Mouse (Mus musculus): ENCODE data around the gene Ube2d3. TPM values are rescaled to one million over a fixed set of nuclear protein-coding genes. Genes with fewer than 3 reads are reported as not detected.
A peak's percentile ranks its signal among the peaks of the same experiment; 100 is the strongest.

Gene Ube2d3
- polyA plus RNA-seq, 1 experiment from 2014 or later: 476 TPM

- ATAC-seq (ENCODE audit: insufficient number of reproducible peaks, insufficient read depth, low FRiP score, low read depth): no peak
- WGBS: 67% methylated on average over 5 of the region's 5 CpGs
- Histone ChIP-seq H3K4me3 (ENCODE audit: control insufficient read depth in 1 of 2, insufficient read depth in 1 of 2, low read depth in 1 of 2, low read length in 2 of 2) (no peak overlapping the region), H3K9me3 (ENCODE audit: control insufficient read depth, low read length) (no peaks in the 10 kb centered on the region), H3K4me1 (ENCODE audit: control insufficient read depth in 2 of 2, insufficient read depth in 2 of 2, low read length in 2 of 2) (peaks cover 7 to 17% of the 10 kb centered on the region in 2 experiments), H3K9ac (ENCODE audit: low read length) (no peak overlapping the region), H3K36me3 (ENCODE audit: control insufficient read depth, insufficient read depth, low read length) (peaks cover 26% of the 10 kb centered on the region), H3K27me3 (ENCODE audit: control insufficient read depth, insufficient read depth, low read length) (no peaks in the 10 kb centered on the region), H3K27ac (replicated peaks in 1 of 2; ENCODE audit: control insufficient read depth in 1 of 2, insufficient read depth in 1 of 2, low read depth in 2 of 2, low read length in 2 of 2) (no peak overlapping the region), H3K4me2 (ENCODE audit: low read length) (no peak overlapping the region)
Measured at GRCm38 (mm10) chr3:135403856-135404255, 34.1 kb upstream of the Ube2d3 start.

- Histone ChIP-seq H3K9ac (ENCODE audit: low read length) (no peak overlapping the region), H3K9me3 (ENCODE audit: control insufficient read depth, low read length) (0 out of 2 replicates have a peak, but pooled peaks cover 4% of the 10 kb centered on the region), H3K36me3 (ENCODE audit: control insufficient read depth, insufficient read depth, low read length) (peaks cover 31% of the 10 kb centered on the region), H3K4me3 (ENCODE audit: control insufficient read depth in 1 of 2, insufficient read depth in 1 of 2, low read depth in 1 of 2, low read length in 2 of 2) (no peak overlapping the region), H3K4me2 (ENCODE audit: low read length) (no peak overlapping the region), H3K4me1 (ENCODE audit: control insufficient read depth in 2 of 2, insufficient read depth in 2 of 2, low read length in 2 of 2) (peaks cover 7 to 17% of the 10 kb centered on the region in 2 experiments), H3K27me3 (ENCODE audit: control insufficient read depth, insufficient read depth, low read length) (no peaks in the 10 kb centered on the region), H3K27ac (replicated peaks in 1 of 2; ENCODE audit: control insufficient read depth in 1 of 2, insufficient read depth in 1 of 2, low read depth in 2 of 2, low read length in 2 of 2) (no peak overlapping the region)
- 77% methylated on average over 4 of the region's 4 CpGs for WGBS
- no peak for ATAC-seq (ENCODE audit: insufficient number of reproducible peaks, insufficient read depth, low FRiP score, low read depth)
Measured at GRCm38 (mm10) chr3:135404599-135404998, 33.4 kb upstream of the Ube2d3 start.

GRCm38 (mm10) chr3:135407351-135407750 is 30.6 kb upstream of the Ube2d3 start:
- peaks cover 40% of the 10 kb centered on the region for H3K36me3 ChIP-seq (ENCODE audit: control insufficient read depth, insufficient read depth, low read length)
- no peak overlapping the region for H3K4me3 ChIP-seq (ENCODE audit: control insufficient read depth in 1 of 2, insufficient read depth in 1 of 2, low read depth in 1 of 2, low read length in 2 of 2)
- 0 out of 2 replicates have a peak, but pooled peaks cover 5% of the 10 kb centered on the region for H3K9me3 ChIP-seq (ENCODE audit: control insufficient read depth, low read length)
- H3K4me1 ChIP-seq (ENCODE audit: control insufficient read depth in 2 of 2, insufficient read depth in 2 of 2, low read length in 2 of 2): peaks cover 10 to 22% of the 10 kb centered on the region in 2 experiments
- no peak overlapping the region for H3K27ac ChIP-seq (replicated peaks in 1 of 2; ENCODE audit: control insufficient read depth in 1 of 2, insufficient read depth in 1 of 2, low read depth in 2 of 2, low read length in 2 of 2)
- no peak overlapping the region for H3K4me2 ChIP-seq (ENCODE audit: low read length)
- no peaks in the 10 kb centered on the region for H3K27me3 ChIP-seq (ENCODE audit: control insufficient read depth, insufficient read depth, low read length)
- H3K9ac ChIP-seq (ENCODE audit: low read length): no peak overlapping the region
- WGBS: 49% methylated on average over 9 of the region's 9 CpGs
- ATAC-seq (ENCODE audit: insufficient number of reproducible peaks, insufficient read depth, low FRiP score, low read depth): no peak

DNA sequence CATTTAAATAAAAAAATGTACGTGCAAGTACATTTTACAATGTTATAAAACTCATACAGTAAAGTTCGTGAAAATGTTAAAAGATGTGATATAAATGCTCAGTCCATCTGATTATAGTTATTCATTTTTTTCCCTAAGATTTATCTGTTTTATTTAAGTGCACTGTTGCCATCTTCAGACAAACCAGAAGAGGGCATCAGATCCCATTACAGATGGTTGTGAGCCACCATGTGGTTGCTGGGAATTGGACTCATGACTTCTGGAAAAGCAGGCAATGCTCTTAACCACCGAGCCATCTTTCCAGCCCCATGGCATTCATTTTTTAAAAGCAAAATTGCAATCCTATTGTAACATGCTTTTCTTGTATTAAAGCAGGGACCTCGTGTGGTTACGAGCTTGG is 28.7 kb upstream of the Ube2d3 start:
- H3K9me3 ChIP-seq (ENCODE audit: control insufficient read depth, low read length): 0 out of 2 replicates have a peak, but pooled peaks cover 5% of the 10 kb centered on the region
- peaks cover 40% of the 10 kb centered on the region for H3K36me3 ChIP-seq (ENCODE audit: control insufficient read depth, insufficient read depth, low read length)
- no peak for ATAC-seq (ENCODE audit: insufficient number of reproducible peaks, insufficient read depth, low FRiP score, low read depth)
- peaks cover 9 to 31% of the 10 kb centered on the region in 2 experiments for H3K4me1 ChIP-seq (ENCODE audit: control insufficient read depth in 2 of 2, insufficient read depth in 2 of 2, low read length in 2 of 2)
- no peak overlapping the region for H3K4me2 ChIP-seq (ENCODE audit: low read length)
- H3K27me3 ChIP-seq (ENCODE audit: control insufficient read depth, insufficient read depth, low read length): no peaks in the 10 kb centered on the region
- WGBS: 95% methylated on average over 5 of the region's 5 CpGs
- no peak overlapping the region for H3K4me3 ChIP-seq (ENCODE audit: control insufficient read depth in 1 of 2, insufficient read depth in 1 of 2, low read depth in 1 of 2, low read length in 2 of 2)
- H3K27ac ChIP-seq (replicated peaks in 1 of 2; ENCODE audit: control insufficient read depth in 1 of 2, insufficient read depth in 1 of 2, low read depth in 2 of 2, low read length in 2 of 2): no peak overlapping the region
- no peak overlapping the region for H3K9ac ChIP-seq (ENCODE audit: low read length)

GRCm38 (mm10) chr3:135411056-135411455 is 26.9 kb upstream of the Ube2d3 start:
- no peaks in the 10 kb centered on the region for H3K27me3 ChIP-seq (ENCODE audit: control insufficient read depth, insufficient read depth, low read length)
- no peak overlapping the region for H3K4me2 ChIP-seq (ENCODE audit: low read length)
- ATAC-seq (ENCODE audit: insufficient number of reproducible peaks, insufficient read depth, low FRiP score, low read depth): no peak
- H3K36me3 ChIP-seq (ENCODE audit: control insufficient read depth, insufficient read depth, low read length): peaks cover 37% of the 10 kb centered on the region
- WGBS: 58% methylated on average over 12 of the region's 12 CpGs
- no peak overlapping the region for H3K9ac ChIP-seq (ENCODE audit: low read length)
- H3K4me3 ChIP-seq (ENCODE audit: control insufficient read depth in 1 of 2, insufficient read depth in 1 of 2, low read depth in 1 of 2, low read length in 2 of 2): no peak overlapping the region
- H3K4me1 ChIP-seq (ENCODE audit: control insufficient read depth in 2 of 2, insufficient read depth in 2 of 2, low read length in 2 of 2): peaks cover 9 to 32% of the 10 kb centered on the region in 2 experiments
- no peak overlapping the region for H3K27ac ChIP-seq (replicated peaks in 1 of 2; ENCODE audit: control insufficient read depth in 1 of 2, insufficient read depth in 1 of 2, low read depth in 2 of 2, low read length in 2 of 2)
- H3K9me3 ChIP-seq (ENCODE audit: control insufficient read depth, low read length): 0 out of 2 replicates have a peak, but pooled peaks cover 5% of the 10 kb centered on the region

DNA sequence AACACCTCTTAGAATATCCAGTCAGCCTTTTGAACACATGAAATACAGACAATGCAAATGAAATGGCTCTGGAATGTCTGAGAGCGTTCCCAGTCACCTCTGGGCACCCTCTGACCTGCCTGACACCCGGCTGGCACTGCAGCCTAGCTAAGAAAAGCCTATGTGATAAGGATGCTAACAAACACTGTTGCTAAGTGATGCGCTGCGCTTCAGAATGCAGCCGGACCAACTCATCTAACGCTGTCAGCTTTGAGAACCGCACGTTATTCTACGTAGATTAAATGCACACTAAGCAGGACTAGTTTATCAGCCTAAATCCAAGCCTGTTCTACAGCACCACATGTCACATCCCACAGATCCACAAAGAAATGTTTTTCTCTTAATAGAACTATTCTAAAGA is 26.1 kb upstream of the Ube2d3 start:
- no peak overlapping the region for H3K9ac ChIP-seq (ENCODE audit: low read length)
- no peak overlapping the region; a peak in 1 of 4 replicates for H3K27ac ChIP-seq (replicated peaks in 1 of 2; ENCODE audit: control insufficient read depth in 1 of 2, insufficient read depth in 1 of 2, low read depth in 2 of 2, low read length in 2 of 2)
- 14% methylated on average over 9 of the region's 9 CpGs for WGBS
- peak; percentile 78; the same call in 1 of the 2 replicates for ATAC-seq (ENCODE audit: insufficient number of reproducible peaks, insufficient read depth, low FRiP score, low read depth)
- no peak overlapping the region for H3K4me3 ChIP-seq (ENCODE audit: control insufficient read depth in 1 of 2, insufficient read depth in 1 of 2, low read depth in 1 of 2, low read length in 2 of 2)
- H3K27me3 ChIP-seq (ENCODE audit: control insufficient read depth, insufficient read depth, low read length): no peaks in the 10 kb centered on the region
- H3K9me3 ChIP-seq (ENCODE audit: control insufficient read depth, low read length): 0 out of 2 replicates have a peak, but pooled peaks cover 5% of the 10 kb centered on the region
- H3K4me1 ChIP-seq (ENCODE audit: control insufficient read depth in 2 of 2, insufficient read depth in 2 of 2, low read length in 2 of 2): peaks cover 9 to 32% of the 10 kb centered on the region in 2 experiments
- H3K36me3 ChIP-seq (ENCODE audit: control insufficient read depth, insufficient read depth, low read length): peaks cover 36% of the 10 kb centered on the region
- H3K4me2 ChIP-seq (ENCODE audit: low read length): peak overlapping the region; percentile 45

GRCm38 (mm10) chr3:135417245-135417644 is 20.7 kb upstream of the Ube2d3 start:
- WGBS: 83% methylated on average over 3 of the region's 3 CpGs
- Histone ChIP-seq H3K9me3 (ENCODE audit: control insufficient read depth, low read length) (no peaks in the 10 kb centered on the region), H3K27me3 (ENCODE audit: control insufficient read depth, insufficient read depth, low read length) (no peaks in the 10 kb centered on the region), H3K4me3 (ENCODE audit: control insufficient read depth in 1 of 2, insufficient read depth in 1 of 2, low read depth in 1 of 2, low read length in 2 of 2) (no peak overlapping the region), H3K27ac (replicated peaks in 1 of 2; ENCODE audit: control insufficient read depth in 1 of 2, insufficient read depth in 1 of 2, low read depth in 2 of 2, low read length in 2 of 2) (no peak overlapping the region), H3K9ac (ENCODE audit: low read length) (no peak overlapping the region), H3K4me2 (ENCODE audit: low read length) (no peak overlapping the region), H3K36me3 (ENCODE audit: control insufficient read depth, insufficient read depth, low read length) (peaks cover 12% of the 10 kb centered on the region), H3K4me1 (ENCODE audit: control insufficient read depth in 2 of 2, insufficient read depth in 2 of 2, low read length in 2 of 2) (peaks cover 6 to 25% of the 10 kb centered on the region in 2 experiments)
- ATAC-seq (ENCODE audit: insufficient number of reproducible peaks, insufficient read depth, low FRiP score, low read depth): no peak

GRCm38 (mm10) chr3:135417799-135418198 is 20.1 kb upstream of the Ube2d3 start:
- ATAC-seq (ENCODE audit: insufficient number of reproducible peaks, insufficient read depth, low FRiP score, low read depth): no peak
- H3K4me1 ChIP-seq (ENCODE audit: control insufficient read depth in 2 of 2, insufficient read depth in 2 of 2, low read length in 2 of 2): peaks cover 4 to 21% of the 10 kb centered on the region in 2 experiments
- H3K27ac ChIP-seq (replicated peaks in 1 of 2; ENCODE audit: control insufficient read depth in 1 of 2, insufficient read depth in 1 of 2, low read depth in 2 of 2, low read length in 2 of 2): no peak overlapping the region
- no peaks in the 10 kb centered on the region for H3K27me3 ChIP-seq (ENCODE audit: control insufficient read depth, insufficient read depth, low read length)
- peaks cover 12% of the 10 kb centered on the region for H3K36me3 ChIP-seq (ENCODE audit: control insufficient read depth, insufficient read depth, low read length)
- WGBS: 52% methylated on average over 3 of the region's 3 CpGs
- H3K4me3 ChIP-seq (ENCODE audit: control insufficient read depth in 1 of 2, insufficient read depth in 1 of 2, low read depth in 1 of 2, low read length in 2 of 2): no peak overlapping the region
- H3K4me2 ChIP-seq (ENCODE audit: low read length): no peak overlapping the region
- H3K9me3 ChIP-seq (ENCODE audit: control insufficient read depth, low read length): no peaks in the 10 kb centered on the region
- H3K9ac ChIP-seq (ENCODE audit: low read length): no peak overlapping the region
